Mouse (Mus musculus) C2C12 (cell line): Measurements from ENCODE around the gene Elovl5. TPM values are rescaled to one million over a fixed set of nuclear protein-coding genes. Genes with fewer than 3 reads are reported as not detected.

Experiments used
- H3K27me3 ChIP-seq: one replicate; pipeline ENCODE4 v1.6.1; 2011; ENCODE audit not compliant: control insufficient read depth, insufficient read depth, insufficient read length
- H3K36me3 ChIP-seq: one replicate; pipeline ENCODE4 v1.6.1; 2011; ENCODE audit not compliant: control insufficient read depth, insufficient read depth
- H3K4me3 ChIP-seq: one replicate; pipeline ENCODE4 v1.5.1; 2011; ENCODE audit warnings: mild to moderate bottlenecking, control low read depth; ENCODE audit not compliant: poor library complexity, insufficient read depth, severe bottlenecking
- H3K79me2 ChIP-seq: one replicate; pipeline ENCODE4 v1.6.1; 2011; ENCODE audit not compliant: control insufficient read depth, insufficient read depth
- H3K79me3 ChIP-seq: one replicate; pipeline ENCODE4 v1.6.1; 2011; ENCODE audit warnings: low read depth, control low read depth
- H3ac ChIP-seq: one replicate; pipeline ENCODE3; 2011; ENCODE audit warnings: low read depth; ENCODE audit not compliant: control insufficient read depth, insufficient read length
- CEBPB ChIP-seq: IDR thresholded peaks from one replicate; pipeline ENCODE4 v1.6.1; 2011; ENCODE audit warnings: low read depth, mild to moderate bottlenecking, control low read depth, moderate library complexity
- CTCF ChIP-seq: IDR thresholded peaks from one replicate; pipeline ENCODE4 v1.5.1; 2011; ENCODE audit not compliant: control insufficient read depth, insufficient read depth, insufficient read length
- FOSL1 ChIP-seq: IDR thresholded peaks from one replicate; pipeline ENCODE4 v1.8.0; 2011; ENCODE audit warnings: mild to moderate bottlenecking, low read length; ENCODE audit not compliant: poor library complexity, insufficient read depth, severe bottlenecking
- MAX ChIP-seq: IDR thresholded peaks from one replicate; pipeline ENCODE4 v1.6.1; 2011; ENCODE audit warnings: mild to moderate bottlenecking, control low read depth
- MYOD1 ChIP-seq: IDR thresholded peaks from one replicate; pipeline ENCODE4 v1.6.1; 2011; ENCODE audit warnings: low read depth; ENCODE audit not compliant: control insufficient read depth, insufficient read length
- MYOG ChIP-seq: IDR thresholded peaks from one replicate; pipeline ENCODE4 v1.6.1; 2011; ENCODE audit not compliant: control insufficient read depth, insufficient read length; ENCODE audit errors: extremely low read depth
- USF1 ChIP-seq: IDR thresholded peaks from one replicate; pipeline ENCODE4 v1.6.1; 2011; ENCODE audit warnings: low read depth, mild to moderate bottlenecking, control low read depth, moderate library complexity
- polyA plus RNA-seq: library from polyadenylated mRNA; unstranded; fragments of >200 nt; fragmentation: generic; extraction: Trizol; gene quantifications from one replicate; pipeline ENCODE4 v1.2.1, GENCODE M21; 2012; ENCODE audit warnings: missing spikeins

Elovl5 gene
- polyA plus RNA-seq, 1 experiment = 33.9 TPM

GRCm38 (mm10) chr9:77910270-77911240 lies 6.6 kb upstream of the Elovl5 start:
- peaks cover 7% of the 10 kb centered on the region for H3K79me2 ChIP-seq
- H3K79me3 ChIP-seq = no peaks in the 10 kb centered on the region
- H3ac ChIP-seq = peak overlapping the region; percentile 80
- peak overlapping the region; percentile 51 for H3K4me3 ChIP-seq
- TF ChIP-seq MYOG (no peak), USF1 (no peak), FOSL1 (no peak), MAX (peak; percentile 63), MYOD1 (no peak), CTCF (no peak), CEBPB (no peak)
- H3K36me3 ChIP-seq = no peaks in the 10 kb centered on the region
- H3K27me3 ChIP-seq = no peaks in the 10 kb centered on the region

GRCm38 (mm10) chr9:77911508-77912229 lies 5.5 kb upstream of the Elovl5 start:
- Histone ChIP-seq H3ac (no peak overlapping the region), H3K4me3 (peak overlapping the region; percentile 51), H3K79me3 (no peaks in the 10 kb centered on the region), H3K79me2 (peaks cover 7% of the 10 kb centered on the region), H3K27me3 (no peaks in the 10 kb centered on the region), H3K36me3 (no peaks in the 10 kb centered on the region)
- TF ChIP-seq MAX = no peak
- no peak for TF ChIP-seq MYOG
- no peak for TF ChIP-seq USF1
- TF ChIP-seq CEBPB = no peak
- no peak for TF ChIP-seq MYOD1
- no peak for TF ChIP-seq FOSL1
- no peak for TF ChIP-seq CTCF

- H3K79me3 ChIP-seq = no peaks in the 10 kb centered on the region
Measured at GRCm38 (mm10) chr9:77912246-77912645, 4.9 kb upstream of the Elovl5 start.

GRCm38 (mm10) chr9:77914616-77915015 lies 2.5 kb upstream of the Elovl5 start:
- no peaks in the 10 kb centered on the region for H3K36me3 ChIP-seq
- H3K79me3 ChIP-seq = peaks cover 15% of the 10 kb centered on the region
- H3K27me3 ChIP-seq = no peaks in the 10 kb centered on the region
- H3K4me3 ChIP-seq = no peak overlapping the region
- peaks cover 31% of the 10 kb centered on the region for H3K79me2 ChIP-seq
- TF ChIP-seq MYOG (no peak), MYOD1 (no peak), FOSL1 (no peak), CTCF (no peak), MAX (no peak), USF1 (no peak), CEBPB (no peak)
- H3ac ChIP-seq = no peak overlapping the region

More at GRCm38 (mm10) chr9:77912246-77912645, 4.9 kb upstream of the Elovl5 start:
- Histone ChIP-seq H3ac (no peak overlapping the region), H3K27me3 (no peaks in the 10 kb centered on the region), H3K36me3 (no peaks in the 10 kb centered on the region), H3K4me3 (no peak overlapping the region), H3K79me2 (peaks cover 7% of the 10 kb centered on the region)
- no peak for TF ChIP-seq MAX

- Histone ChIP-seq H3K27me3 (no peaks in the 10 kb centered on the region), H3K79me2 (peaks cover 42% of the 10 kb centered on the region), H3K4me3 (no peak overlapping the region), H3K36me3 (no peaks in the 10 kb centered on the region), H3K79me3 (peaks cover 25% of the 10 kb centered on the region), H3ac (no peak overlapping the region)
- TF ChIP-seq CEBPB (no peak), MAX (no peak), USF1 (no peak), MYOG (no peak), MYOD1 (no peak), FOSL1 (no peak), CTCF (no peak)
Measured at GRCm38 (mm10) chr9:77915791-77916190, 1.4 kb upstream of the Elovl5 start.

- Histone ChIP-seq H3K4me3 (peak overlapping the region; percentile 80), H3ac (peak overlapping the region; percentile 72), H3K36me3 (no peaks in the 10 kb centered on the region), H3K27me3 (no peaks in the 10 kb centered on the region), H3K79me3 (peaks cover 32% of the 10 kb centered on the region), H3K79me2 (peaks cover 54% of the 10 kb centered on the region)
- TF ChIP-seq USF1 = no peak
- no peak for TF ChIP-seq CTCF
- TF ChIP-seq MAX = no peak
- TF ChIP-seq CEBPB = no peak
- TF ChIP-seq MYOD1 = no peak
- TF ChIP-seq MYOG = no peak
- no peak for TF ChIP-seq FOSL1
Measured at GRCm38 (mm10) chr9:77917622-77918131, 513 bp downstream of the Elovl5 start.
